Mouse (Mus musculus): ENCODE measurements around the gene Ttyh3.

Ttyh3 gene

DNA sequence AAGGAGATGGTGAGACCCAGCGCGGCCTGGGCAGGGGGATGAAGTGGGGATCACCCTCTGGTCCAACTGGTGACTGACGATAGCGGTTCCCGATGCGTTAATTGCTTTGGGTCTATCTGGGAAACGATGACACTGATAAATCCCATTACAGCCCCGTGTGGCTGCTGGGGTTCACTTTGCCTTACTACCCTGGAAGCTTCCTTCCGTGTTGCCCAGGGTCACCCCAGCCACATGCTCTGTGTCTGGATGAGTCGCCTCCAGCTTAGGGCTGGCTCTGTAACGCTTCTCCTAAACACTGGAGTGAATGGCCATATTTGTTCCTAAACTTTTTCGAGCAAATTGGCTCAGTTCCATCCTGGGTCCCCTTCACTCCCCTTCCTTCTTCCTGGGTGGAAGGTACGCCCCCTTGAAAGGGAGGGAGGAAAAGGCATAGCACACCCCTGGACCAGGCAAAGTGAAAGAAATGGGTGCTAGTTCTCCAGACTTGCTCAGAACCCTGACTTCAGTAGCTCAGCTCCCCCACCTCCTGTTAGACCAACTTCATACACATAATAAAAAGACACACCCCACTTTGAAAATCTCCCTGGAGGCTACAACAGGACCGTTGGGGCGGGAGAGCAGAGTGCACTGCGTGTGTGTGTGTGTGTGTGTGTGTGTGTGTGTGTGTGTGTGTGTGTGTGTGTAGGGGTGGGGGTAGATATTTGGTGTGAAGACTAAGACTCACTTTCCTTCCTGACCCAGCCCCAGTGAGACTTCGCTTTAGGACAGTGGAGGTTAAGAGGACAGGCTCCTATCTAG is 40.8 kb downstream of the Ttyh3 start:
- DNase-seq = no peak

DNA sequence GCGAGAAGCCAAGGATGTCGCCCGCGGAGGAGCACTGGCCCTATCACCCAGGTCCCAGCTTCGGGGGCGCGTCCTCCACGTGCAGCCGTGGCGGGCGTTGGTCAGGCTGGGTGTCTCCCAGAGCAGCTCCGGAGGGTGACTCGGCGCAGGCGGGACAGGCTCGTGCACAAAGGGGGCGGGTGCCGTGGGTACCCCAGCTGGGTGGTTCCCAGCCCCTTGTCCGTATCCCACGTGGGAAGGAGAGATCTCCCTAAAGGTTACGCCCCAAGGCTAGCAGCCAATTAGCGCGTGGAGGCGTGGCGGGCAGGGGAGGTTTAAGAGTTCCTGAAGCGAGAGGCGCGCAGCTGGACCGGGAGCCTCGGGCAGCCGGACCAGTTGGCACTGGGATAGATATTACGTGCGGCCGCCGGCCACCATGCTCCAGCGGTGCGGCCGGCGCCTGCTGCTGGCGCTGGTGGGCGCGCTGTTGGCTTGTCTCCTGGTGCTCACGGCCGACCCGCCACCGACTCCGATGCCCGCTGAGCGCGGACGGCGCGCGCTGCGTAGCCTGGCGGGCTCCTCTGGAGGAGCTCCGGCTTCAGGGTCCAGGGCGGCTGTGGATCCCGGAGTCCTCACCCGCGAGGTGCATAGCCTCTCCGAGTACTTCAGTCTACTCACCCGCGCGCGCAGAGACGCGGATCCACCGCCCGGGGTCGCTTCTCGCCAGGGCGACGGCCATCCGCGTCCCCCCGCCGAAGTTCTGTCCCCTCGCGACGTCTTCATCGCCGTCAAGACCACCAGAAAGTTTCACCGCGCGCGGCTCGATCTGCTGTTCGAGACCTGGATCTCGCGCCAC is 41.6 kb downstream of the Ttyh3 start, which contains the start of gene Lfng:
TSS of gene Lfng (plus strand) at position 320 of the 835 bp plus-strand sequence.
- DNase-seq = peak; percentile 72

DNA sequence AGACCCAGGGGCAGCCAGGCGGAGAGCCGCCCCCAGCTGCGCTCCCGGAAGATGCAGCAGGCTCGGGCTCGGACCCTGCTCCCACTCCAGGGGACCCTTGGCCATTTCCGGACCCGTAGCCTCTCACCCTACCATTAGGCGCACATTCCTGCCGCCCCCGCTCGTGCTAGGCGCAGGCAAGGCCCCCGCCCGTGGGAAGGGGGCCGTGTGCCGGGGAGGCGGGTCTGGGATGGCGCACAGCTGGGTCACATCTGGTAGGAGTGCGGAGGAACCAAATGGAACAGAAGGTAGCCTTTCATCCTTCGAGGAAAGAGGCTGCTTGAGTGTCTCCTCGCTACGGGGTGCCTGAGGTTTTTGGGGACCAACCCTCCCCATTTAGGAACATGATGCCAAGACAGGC is 42.4 kb downstream of the Ttyh3 start:
- no peak for DNase-seq

DNA sequence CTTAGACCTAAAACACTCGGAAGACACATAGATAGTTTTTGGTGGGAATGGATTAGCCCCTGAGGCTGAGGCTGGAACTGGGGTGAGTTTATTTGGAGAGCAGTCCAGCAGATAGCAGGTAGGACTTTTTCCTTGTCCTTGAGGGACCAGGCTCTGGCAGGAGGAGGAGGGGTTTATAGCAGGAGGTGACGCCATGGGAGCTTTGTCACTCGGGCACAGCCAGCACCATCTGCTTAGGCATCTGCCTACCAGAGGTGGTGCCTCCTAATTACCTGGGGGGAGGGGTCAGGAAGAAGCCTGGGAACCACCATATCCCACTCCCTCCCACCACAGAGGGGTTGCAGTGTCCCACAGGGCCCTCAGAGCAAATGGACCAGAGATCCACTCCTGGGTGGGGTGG is 43.6 kb downstream of the Ttyh3 start:
- DNase-seq = no peak

DNA sequence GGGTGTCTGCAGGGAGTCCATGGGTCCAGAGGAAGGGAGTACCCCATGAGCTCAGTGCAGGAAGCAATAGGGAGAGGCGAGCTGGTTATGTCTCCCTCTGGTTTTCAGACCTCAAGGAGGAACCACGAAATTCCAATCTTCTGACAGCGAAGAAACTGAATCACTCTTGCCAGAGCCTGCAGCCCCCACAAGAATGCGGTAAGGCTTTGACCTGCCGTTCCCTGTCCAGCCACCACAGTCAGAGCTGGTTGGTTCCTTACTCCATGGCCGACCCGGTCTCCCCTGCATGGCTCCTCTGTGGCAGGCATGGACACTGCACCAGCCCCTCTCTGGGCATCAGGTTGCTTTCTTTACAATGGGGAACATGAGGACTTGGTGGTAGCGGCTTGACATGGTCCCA is 44.4 kb downstream of the Ttyh3 start:
- no peak for DNase-seq

DNA sequence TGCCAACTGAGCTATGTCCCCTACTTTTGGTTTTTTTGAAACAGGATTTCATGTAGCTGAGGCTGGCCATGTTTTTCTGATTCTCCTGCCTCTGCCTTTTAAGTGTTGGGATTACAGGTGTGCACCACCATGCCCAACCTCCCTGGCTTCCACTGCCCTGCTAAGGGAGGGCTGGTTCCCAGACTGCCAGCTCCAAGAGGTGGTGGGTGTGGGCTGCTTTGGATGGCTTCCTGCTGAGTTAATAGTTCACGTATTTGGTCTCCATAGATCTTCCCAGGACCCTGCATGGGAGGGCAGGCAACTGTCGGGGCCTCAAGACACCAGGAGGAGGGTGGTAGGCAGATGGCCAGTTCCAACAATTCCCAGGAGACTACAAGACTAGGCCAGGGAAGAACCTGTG is 46.3 kb downstream of the Ttyh3 start:
- DNase-seq = no peak

DNA sequence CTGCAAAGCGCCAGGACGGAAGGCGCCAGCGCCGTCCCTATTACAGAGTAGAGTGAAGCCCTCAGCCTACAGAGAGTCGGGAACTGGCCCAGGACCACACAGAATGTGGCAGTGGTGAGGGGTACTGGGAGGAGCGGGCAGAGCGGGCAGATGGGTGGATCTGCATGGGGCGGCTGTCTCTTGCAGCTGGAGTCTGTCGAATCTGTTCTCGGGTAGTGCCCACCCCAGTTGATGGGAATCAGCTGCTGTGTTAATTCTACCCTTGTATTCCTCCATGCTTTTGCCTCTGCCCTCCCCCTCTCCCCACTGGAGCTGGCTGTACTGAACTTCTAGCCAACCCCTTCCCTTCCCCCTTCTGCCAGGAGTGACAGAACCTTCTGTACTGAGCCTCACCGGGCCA is 47.1 kb downstream of the Ttyh3 start:
- DNase-seq = no peak

DNA sequence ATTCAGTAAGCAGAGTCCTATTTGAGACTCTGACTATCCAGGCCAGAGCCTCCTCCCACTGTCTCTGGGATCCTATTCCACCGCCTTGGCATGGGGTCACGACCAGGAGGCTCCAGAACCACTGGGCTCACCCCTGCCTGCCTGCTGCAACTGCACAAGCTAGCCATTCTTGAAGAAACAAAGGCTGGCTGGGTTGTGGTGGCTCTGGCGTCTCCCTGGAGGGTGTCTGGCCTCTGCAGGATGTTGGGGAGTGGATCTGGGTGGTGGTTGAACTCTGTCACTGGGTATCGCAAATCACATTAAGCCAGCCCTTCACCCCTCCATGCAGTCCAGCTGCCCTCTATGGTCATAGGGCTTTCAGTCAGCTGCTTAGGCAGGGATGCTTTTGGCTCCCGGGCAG is 48.9 kb downstream of the Ttyh3 start:
- no peak for DNase-seq

DNA sequence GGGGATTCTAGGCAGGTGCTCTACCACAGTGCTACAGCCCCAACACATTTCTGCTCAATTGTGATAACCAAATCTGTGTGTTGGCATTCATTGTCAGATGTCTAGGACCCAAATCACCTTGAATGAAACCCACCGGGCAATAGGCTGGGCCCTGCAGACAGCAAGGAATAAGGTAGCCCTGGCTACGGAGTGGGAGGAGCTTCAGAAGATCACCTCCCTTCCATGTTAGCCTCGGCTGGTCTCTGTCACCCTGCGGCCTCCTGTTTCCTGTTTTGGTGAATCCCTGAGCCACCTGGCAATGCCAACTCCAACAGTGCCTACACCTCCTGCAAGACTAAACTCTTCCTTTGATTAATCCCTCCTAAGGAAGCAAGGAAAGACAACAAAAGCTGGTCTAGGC is 51.0 kb downstream of the Ttyh3 start:
- DNase-seq = no peak

DNA sequence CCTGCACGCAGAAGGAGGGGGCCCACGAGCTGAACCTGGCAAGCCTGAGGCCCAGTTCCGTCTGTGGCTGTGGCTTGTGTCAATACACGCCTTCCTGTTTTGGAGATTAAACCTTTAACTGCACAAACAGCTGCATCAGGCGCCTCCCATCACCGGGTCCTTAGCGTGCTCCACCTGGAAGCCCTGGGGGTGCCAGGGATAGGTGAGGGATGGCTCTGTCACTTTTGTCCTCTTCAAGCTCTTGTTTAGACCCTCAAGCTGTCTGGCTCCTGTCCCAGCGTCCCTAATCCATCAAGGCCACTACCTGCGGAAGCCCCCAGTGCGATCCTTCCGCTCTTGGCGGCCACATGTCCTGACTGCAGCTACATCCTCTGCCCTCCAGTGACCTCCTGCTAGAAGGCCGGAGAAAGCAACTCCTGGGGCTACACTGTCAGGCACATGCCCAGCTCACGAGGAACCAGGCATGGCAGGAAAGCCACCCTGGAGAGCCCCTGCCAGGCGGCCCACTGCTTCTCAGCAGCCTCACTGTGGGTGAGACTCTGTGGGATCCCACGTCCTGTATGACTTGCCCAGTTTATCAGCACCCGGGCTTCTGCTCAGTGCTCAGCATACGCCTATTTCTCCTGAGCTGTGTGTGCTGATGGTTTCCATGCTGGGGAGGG is 51.8 kb downstream of the Ttyh3 start:
- no peak for DNase-seq

DNA sequence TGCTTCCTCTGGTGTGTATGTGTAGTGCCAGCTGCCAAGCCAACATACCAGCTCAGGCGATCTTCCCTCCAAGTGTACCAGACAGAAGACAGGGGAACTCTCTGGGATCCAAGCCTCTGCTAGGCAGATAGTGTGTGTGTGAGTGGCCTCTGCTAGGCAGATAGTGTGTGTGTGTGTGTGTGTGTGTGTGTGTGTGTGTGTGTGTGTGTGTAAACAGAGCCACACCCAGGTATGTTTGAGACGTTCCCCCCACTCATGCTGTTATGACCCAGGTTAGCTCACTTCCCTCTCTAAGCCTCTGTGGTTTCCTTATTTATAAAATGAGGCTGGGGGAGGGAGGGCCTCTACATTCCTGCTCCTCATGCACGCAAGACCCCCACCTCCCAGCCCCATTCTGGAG is 52.4 kb downstream of the Ttyh3 start:
- DNase-seq = no peak

DNA sequence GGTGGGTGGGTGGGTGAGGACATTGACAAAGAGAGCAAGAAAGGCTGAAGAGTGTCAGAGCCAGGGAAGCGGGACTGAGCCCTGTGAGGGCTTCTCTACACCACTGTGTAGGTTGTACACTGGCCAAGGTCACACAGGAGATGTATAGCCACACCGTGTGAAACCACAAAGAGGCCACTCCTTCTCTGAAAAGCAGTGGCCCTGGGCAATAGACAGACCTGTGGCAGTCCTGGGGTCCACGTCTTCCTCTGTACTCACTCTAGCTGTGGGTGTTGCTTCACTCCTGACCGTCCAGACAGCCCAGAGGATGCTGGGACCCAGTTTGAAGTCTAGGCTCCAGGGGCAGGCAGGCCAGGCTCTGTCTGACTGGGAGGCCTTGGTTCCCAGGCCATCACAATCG is 54.0 kb downstream of the Ttyh3 start:
- no peak for DNase-seq

DNA sequence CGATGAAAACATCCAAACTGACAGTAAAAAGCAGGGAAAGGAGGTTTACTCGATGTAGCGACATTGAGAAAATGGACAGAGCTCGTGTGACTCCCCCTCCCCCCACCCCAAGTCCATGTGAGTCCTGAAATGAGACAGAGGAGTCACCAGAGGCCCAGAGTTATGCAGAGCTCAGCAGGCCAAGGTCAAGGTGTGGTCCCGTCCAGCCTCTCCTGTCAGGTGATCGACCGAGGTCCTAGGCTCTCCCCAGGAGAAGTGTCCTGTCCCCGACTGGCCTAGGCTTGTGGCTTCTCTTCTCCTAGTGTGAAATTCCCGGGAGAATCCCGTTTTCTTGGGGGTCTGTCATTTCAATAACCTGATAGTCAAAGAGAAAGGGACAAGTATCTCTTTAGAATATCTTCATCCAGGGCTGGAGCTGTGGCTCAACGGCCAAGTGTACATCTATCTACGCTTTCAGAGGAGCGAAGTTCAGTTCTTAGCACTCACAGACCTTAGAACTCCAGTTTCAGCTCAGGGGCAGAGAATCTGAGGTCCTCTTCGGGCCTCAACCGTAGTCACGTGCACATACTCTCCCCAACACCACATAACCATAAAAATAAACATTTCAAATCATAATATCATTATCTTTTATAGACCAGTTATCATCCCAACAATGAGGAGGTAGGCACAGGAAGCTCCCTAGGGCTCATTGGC is 59.6 kb downstream of the Ttyh3 start:
- DNase-seq = no peak

DNA sequence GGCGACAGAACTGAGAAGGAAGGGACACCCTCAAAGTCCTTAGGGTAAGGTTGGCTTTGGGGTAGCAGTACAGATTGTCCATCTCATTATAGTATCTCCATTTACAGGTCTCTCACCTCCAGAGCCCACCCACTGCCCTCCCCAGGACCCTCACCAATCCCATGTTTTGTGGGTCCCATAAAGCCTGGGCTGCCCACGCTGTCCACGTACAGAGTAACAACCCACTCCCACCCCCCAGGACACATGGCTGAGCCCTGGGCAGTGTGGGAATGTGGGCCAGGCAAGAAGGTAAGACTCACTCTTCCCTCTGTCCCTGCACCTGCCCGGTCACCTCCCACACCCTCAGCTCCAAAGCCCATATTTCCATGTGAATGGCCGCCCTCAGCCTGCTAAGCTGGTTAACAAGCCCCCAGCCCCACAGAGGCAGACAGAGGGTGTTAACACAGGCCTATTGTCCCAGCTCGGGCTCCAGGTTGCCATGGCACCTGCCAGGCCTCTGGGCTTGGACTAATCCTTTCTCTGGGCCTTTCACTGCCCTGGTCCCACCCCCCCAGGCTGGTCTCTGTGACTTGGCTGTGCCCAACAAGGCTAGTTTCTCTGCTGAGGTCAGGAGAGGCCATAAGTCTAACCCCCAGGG is 65.0 kb downstream of the Ttyh3 start:
- DNase-seq = no peak

DNA sequence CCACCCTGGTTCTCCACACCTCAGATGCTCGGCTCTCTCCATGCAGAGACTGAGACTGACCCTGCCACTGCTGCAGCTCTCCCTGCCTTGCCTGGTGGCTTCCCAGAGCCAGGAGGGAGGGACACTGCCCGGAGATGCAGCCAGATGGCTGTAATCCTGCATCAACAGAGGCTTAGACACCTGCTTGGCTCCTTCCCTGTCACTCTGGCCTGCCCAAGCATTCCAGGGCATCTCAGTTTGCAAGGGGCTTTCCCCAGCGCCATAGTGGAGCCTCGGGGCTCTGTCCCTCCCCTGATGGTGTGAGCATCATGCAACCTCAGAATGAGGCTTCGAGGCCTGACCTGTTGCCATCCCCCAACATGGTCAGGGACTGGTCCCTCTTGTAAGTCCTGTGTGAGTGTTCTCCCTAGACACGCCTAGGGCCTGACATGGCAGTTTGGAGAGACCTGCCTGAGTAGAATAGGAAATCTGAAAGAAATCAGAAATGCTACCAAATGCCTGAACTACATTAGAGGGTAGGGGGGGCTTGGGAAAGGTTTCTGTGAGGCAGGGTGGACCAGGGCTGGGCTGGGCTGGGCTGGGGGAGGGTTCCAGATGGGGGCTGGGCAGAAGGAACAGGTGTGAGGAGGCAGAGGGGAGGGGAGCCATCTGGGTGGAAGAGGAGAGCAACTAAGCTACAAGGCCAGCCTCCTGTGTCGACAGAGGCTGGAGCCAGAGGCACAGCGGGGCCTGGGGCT is 65.7 kb downstream of the Ttyh3 start:
- DNase-seq = no peak

DNA sequence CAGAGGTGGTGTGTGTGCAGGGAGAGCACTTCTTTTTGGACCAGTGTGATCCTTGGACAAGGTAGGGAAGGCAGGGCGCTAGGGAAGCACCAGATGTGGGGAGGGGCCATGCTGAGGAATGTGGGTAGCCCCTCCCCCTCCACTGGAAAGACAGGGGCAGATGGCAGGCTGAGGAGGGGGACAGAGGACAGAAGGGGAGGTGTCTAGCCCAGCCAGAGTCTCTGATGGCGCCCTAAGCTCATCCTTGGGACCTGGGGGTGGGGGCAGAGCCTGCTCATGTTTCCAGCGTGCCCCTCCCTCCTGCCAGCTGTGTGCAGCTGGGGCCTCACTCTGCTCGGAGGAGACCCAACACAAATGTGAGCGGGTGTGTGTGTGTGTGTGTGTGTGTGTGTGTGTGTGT is 67.3 kb downstream of the Ttyh3 start:
- DNase-seq = no peak

DNA sequence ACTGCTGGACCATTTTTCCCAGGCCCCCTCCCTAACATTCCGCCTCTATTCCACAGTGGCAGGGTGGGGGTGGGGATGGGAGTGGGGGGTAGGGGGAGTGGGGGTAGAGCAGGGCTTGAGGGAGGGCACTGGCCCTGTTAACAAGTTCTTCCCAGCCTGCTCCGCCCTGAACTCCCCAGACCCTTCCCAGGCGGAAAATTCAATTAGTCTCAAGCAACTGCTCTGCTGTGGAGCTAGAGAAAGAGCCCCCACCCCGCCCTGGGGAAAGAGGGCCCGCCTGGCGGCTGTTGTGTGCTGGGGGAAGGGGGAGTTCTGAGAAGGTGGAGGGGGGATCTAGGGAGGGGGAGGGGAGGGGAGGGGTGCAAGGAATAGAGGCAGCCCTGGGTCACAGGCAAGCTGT is 69.1 kb downstream of the Ttyh3 start:
- DNase-seq = no peak

DNA sequence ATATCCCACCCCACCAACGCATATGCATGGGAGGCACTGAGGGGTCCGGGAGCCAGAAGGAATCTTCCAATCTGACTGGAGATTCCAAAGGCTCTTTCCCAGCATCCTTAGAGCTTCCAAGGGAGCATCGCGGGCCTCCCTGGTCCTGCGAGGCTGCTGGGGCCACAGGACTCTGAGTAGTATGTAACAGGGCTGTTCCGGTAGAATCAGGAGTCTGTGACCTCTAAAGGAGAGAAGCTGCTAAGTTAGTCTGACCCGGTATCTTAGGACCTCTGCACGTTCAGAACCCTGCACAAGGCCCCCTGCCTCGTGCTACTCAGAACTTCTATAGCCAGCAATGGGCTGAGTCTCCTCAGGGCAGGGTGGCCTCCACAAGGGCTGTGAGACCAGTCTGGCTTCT is 69.6 kb downstream of the Ttyh3 start:
- no peak for DNase-seq

DNA sequence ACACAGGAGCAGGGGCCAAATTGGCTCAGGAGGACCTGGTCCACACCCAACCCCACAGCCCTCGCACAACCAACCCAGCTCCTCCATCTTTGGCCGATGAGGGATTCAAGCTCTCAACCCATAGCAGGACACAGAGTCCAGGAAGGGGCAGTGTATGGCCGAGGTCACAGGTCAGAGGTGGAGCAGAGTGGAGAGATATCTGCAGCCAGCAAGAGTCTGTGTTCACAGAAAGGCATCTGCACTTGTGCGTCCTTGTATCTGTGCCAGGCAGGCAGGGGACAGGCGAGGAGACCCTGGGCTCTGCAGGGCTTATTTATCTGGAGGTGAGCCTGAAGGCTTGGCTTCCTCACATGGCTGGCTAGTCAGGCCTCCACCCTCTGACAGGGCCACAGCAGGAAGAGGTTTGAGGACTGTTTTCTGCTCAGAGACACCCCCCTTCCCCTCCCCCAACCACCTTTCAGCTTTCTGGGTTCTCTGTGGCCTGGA is 73.4 kb downstream of the Ttyh3 start:
- no peak for DNase-seq

DNA sequence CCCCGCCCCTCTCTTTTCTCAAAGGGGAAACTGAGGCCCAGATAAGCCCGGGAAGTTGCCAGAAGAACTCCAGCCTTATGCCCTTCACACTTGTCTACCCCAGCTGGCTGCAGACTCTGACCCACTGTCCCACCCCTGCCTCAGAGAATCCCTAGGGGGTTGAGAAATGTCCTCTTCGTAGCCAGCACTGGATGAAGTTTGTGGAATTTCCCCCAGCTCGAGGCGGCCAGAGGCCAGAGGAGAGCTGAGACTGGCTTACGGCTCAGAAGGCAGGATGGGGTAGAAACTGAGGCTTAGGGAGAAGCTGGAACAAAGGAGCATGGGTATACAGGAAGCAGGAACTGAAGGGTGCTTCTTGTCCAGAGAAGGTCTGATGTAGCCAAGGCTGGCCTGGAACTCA is 76.2 kb downstream of the Ttyh3 start:
- DNase-seq = no peak

DNA sequence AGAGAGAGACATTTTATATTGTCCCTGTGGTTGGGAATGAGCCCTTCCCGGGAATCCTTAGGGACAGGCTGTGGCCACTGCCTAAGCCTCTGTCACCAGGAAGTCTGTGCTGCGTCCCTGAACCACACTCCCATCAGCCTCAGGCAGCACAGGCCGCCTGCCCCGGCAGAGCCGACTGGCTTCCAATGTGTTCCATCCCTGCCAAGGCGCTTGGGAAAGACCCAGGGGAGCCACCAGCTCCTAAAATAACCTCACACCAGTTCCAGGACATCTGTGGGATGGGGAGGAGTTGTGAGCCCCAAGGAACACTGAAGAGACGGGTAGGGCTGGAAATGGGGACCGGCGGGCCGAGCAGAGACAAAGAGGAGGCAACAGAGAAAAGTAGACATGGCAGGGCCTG is 77.2 kb downstream of the Ttyh3 start:
- peak; percentile 38 for DNase-seq

DNA sequence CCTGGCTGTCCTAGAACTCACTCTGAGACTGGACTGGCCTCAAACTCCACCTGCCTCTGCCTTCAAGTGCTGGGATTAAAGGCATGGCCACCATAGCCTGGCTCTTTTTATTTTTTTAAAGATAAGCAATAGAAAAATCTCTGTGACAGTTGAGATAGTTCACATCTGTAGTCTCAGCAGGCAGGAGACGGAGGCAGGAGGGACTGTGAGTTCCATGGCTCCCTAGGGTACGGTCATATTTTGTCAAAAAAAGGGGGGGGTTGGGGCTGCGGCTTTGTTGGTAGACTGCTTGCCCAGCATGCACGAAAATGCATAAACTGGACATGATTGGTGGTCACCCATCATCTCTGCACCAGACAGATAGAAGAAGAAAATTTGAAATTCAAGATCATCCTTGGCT is 77.6 kb downstream of the Ttyh3 start:
- no peak for DNase-seq

Measured in right cerebral cortex, postnatal 4 days (tissue).